Mouse (Mus musculus) frontal cortex, postnatal 36 days (tissue): ENCODE data around the gene Hpcal4.
A peak's percentile ranks its signal among the peaks of the same experiment; 100 is the strongest.
"Not testable (repeated sequence)": the region's sequence is repeated elsewhere in the genome, so short reads cannot be mapped to it uniquely, and the experiment has no call there.

Experiments
- DNase-seq, 2 experiments: peaks; one replicate each; pipeline ENCODE4 v3.0.0; 2022; ENCODE audit warnings: low spot score in 2 of 2

Hpcal4 gene

GRCm38 (mm10) chr4:123182328-123183238 is at the start of gene Hpcal4:
Gene Hpcal4 (plus strand): TSS chr4:123183227.
- DNase-seq, result peak; percentile 49 to 60

- no peak for DNase-seq
These were observed 45.5 kb upstream of the Hpcal4 start for GRCm38 (mm10) chr4:123137551-123137950.

- DNase-seq, result peak; percentile 67 to 68
These were observed 43.4 kb upstream of the Hpcal4 start, which contains the start of gene Ppie for GRCm38 (mm10) chr4:123139513-123140154. Gene Ppie (minus strand): TSS chr4:123139951.

DNA sequence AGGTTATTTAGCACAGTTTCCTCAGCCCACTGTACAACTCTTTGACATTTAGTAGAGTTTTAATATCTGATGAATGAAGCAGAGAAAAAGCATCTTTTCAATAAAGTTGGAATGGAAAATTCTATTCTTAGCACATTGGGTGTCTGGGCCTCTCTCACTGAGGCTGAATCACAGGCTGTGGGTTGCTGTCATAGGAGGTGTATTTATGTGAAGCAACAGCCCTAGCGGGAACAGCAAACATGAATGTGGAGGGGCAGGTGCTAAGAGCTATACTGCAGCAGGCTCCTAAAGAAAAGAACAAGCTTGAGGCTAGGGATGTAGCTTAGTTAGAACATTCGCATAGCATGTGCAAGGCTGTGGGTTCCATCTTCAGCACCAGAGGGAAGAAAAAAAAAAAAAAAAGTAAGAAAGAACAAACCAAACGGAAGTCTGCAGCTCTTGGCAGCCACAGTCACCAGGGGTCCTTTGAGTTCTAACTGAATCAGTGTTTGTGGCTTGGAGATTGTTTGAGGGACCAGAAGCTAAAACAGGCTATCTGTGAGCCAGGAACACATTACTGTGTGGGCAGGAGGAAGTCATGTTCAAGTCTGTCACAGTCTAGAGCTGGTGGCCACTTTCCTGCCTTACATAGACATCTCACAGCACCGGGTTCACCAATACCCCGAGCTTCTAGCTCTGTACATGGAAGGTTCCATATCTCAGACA is 35.4 kb upstream of the Hpcal4 start:
- peak; percentile 54 to 66 for DNase-seq

DNA sequence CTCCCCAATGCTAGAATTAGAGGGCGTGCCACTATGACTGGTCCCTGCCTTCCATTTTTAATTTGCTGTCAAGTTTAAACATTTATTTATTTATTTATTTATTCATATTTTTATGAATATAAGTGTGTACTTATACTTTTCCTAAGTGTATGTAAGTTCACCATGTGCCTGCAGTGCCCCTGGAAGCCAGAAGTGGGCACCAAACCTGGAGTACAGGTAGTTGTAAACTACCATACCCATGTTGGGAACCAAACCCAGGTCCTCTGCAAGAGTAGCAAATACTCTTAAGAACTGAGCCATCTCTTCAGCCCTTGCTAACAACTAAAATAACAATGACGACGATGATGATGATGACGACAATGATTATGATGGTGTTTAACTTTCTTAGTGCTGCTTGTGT is 31.0 kb upstream of the Hpcal4 start:
- no peak for DNase-seq

GRCm38 (mm10) chr4:123152976-123153375 is 30.1 kb upstream of the Hpcal4 start:
- DNase-seq, result peak; percentile 74 to 87

GRCm38 (mm10) chr4:123155004-123155403 is 28.0 kb upstream of the Hpcal4 start:
- DNase-seq, result peak; percentile 32 to 68

DNA sequence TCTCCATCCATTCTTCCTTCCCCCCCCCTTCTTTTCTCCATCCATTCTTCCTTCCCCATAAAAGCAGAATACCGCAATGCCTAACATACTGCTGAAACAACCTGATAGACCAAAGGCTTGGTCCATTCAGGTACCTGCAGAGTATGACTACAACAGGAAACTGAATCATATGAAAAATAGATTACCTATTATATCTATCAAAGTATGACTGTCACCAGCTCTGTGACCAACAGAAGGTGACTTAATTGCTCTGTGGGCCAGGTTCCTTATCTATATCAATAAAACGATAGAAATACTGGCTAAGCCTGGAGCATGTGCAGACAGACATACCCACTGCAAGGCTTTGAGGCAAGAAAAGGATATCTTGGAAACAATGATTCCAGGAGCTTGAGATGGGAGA is 27.6 kb upstream of the Hpcal4 start:
- no peak for DNase-seq

DNA sequence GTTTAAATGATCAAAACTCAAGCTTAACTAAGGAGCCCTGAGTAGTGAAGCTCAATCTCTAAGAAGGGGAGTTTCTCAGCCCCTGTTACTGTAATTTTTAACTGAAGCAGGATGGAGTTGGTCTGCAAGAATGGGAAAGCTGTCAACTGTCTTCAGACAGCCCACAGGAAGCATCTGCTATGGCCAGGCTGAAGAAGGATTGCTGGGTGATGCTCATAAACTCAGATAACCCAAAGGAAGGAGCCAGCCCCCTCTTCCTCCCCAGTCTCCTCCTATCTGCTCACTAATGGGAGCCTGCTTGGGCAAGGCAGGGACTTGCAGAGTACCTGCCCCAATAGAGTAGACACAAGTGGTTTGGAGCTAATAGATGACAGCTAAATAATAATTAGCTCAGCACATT is 27.2 kb upstream of the Hpcal4 start:
- DNase-seq, result no peak

DNA sequence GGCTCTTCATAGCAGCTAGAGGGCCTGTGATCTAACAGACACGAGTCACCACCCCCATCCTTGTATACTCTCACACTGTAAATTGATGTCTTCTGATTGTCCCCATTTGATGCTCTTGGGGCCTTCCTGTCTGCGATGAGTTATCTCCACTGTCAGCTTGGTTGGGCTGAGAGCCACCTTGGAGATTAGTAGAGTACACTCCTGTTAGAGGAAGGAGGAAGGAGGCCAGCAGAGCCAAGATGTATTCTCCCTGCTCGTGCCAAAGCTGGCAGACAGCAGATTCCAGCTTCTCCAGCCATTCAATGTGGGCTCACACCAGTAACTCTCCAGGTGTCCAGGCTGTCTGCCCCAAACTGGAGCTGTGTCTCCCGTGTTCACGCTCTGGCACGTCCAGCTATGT is 22.5 kb upstream of the Hpcal4 start:
- DNase-seq, result no peak

DNA sequence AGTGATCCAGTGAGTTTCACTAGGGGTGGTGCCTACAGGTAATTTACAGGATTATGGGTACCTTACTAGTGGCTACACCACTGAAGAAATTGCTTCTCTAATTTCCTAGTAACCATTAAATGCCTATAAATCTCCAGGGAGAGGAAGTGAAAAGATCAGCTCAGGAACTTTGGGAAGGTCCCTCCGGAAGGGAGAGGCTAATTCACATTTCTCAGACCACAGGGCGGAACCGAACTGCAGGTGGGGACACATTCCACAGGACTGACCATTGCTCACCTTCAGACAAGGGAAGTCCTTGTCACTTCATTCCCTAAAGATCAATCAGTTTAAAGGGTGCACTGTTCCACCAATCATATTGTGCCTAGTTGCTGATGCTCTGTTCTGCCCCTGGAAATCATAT is 21.8 kb upstream of the Hpcal4 start:
- DNase-seq, result not testable (repeated sequence)

- DNase-seq, result no peak
These were observed 20.6 kb upstream of the Hpcal4 start for GRCm38 (mm10) chr4:123162305-123162917.

DNA sequence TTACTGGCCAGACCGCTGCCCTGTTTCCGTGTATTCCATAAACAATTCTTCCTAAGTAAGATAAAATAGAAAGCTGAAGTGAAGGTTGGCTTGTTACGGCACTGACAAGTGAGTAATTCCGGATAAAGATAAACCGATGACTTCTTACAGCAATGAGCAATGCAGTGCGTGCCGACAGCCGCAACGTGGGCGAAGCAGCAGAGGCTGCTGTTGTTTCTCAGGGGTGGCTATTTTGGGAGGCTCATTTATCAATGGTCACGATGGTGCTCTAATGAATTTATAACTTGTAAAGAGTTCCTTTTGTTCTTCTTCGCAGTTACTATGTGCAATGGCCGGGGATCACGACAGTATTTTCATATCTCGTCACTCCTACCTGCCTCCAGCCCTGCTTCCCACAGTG is 18.9 kb upstream of the Hpcal4 start:
- peak; percentile 67 to 72 for DNase-seq

- no peak for DNase-seq
These were observed 11.2 kb upstream of the Hpcal4 start for GRCm38 (mm10) chr4:123171811-123172210.

GRCm38 (mm10) chr4:123183239-123184056 is 421 bp downstream of the Hpcal4 start:
- DNase-seq, result peak; percentile 91 to 94

DNA sequence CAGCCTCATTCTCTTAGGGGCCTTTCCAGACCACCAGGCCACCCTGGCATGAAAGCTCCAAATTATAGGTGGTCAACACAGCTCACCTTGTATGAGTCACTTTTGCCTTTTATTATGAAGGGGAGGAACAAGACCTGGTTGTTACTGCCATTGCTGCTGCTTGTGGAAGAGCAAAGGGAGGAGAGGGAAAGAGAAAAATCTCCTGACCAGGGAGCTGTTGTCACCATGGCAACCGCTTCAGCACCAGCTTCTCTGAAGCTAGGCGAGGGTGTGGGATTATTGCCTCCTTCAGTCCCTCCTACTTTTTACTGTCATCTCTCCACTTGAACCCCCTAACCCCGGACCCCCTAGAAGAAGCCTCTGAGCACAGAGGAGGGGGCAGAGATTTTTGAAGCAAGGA is 1.8 kb downstream of the Hpcal4 start:
- peak in 1 of 2 experiments; percentile 64 for DNase-seq

- peak; percentile 44 to 67 for DNase-seq
These were observed 9.3 kb downstream of the Hpcal4 start for GRCm38 (mm10) chr4:123192336-123192735.

DNA sequence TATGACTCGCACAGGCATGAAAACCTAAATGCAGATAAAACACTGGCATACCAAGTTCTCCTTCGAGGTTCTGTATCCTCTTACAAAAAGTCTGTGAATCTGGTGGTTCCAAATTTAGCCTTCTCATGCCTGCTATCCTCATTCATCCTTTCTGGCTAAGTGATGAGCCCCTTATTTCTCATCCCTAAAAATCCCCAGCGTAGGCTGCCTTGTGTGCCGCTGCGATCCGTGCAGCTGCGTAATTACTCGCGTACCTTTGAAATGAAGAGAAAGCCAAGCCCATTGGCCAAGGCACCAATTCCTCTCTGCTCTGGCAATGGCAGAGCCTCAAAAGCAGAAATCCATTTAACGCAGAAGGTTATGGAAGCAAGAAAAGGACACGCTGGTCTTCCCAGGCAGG is 10.8 kb downstream of the Hpcal4 start:
- DNase-seq, result no peak

DNA sequence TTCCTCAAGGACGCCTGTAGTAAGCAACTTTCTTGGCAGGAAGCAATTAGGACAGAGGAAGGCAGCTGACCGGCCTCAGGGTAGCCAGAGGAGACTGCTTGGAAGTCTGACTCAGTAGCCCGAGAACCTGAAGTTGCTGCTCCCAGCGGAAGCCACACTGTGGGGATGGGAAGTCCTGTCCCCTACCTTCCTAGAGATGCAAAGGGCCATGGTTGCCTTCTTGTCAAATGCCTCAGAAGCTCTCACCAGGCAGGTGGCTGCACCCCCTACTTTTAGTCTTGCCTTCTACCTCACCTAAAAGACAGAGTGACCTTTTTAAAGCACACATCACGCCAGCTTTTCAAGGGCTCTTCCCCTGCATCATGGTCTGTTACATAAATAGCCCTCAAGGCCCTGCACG is 13.7 kb downstream of the Hpcal4 start:
- DNase-seq, result no peak

- DNase-seq, result peak; percentile 68 to 72
These were observed 17.8 kb downstream of the Hpcal4 start for GRCm38 (mm10) chr4:123200771-123201185.
